25 mouse cellular contexts compared by ENCODE assay signal in the genomic region with DNA sequence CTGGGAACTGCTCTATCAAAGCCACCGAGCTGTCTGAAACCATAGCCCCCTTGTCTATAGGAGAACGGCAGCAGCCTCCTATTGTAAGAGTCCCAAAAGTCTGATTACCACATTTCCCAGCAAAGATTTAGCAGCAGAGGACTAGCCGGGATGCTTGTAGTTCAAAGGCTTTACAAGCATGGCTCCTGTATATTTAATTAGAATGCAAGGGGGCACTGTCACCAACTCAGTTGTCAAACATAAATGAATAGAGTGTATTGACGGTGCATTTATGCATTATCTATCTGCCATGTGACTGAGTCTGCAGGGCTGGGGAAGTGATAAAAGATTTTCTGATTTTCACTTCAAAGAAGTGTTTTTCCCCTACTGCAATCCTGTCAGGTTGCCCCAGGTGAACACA. TPM values are rescaled to one million over a fixed set of nuclear protein-coding genes. Genes with fewer than 3 reads are reported as not detected.
DNase-seq lines count a peak whose midpoint lies in the region; ATAC-seq and TF ChIP-seq lines count a peak whose summit lies in the region.
"Had no signal": no experiment of that assay in that cellular context is flagged by ENCODE, and none has a peak within 500 bp of the region (broad histone marks: within the 10 kb centered on the region; RNA-seq: fewer than 3 reads in every experiment).

No protein-coding gene starts in this region.

- peaks cover 11% of the 10 kb centered on the region; the same call in 1 of the 2 replicates for H3K4me1 ChIP-seq in neural tube, embryonic 14.5 days (ENCODE audit: control insufficient read depth, insufficient read depth, low read length)
- peaks cover 38% of the 10 kb centered on the region for H3K4me1 ChIP-seq in forebrain, embryonic 16.5 days (replicated peaks; ENCODE audit: control insufficient read depth, insufficient read depth, low read length)
- peaks cover 62% of the 10 kb centered on the region for H3K4me1 ChIP-seq in midbrain, embryonic 11.5 days (ENCODE audit: control insufficient read depth, insufficient read depth, low read length)
- peaks cover 2% of the 10 kb centered on the region for H3K4me1 ChIP-seq in midbrain, postnatal 0 days (ENCODE audit: insufficient read depth, low read length)
- H3K4me1 ChIP-seq: liver, embryonic 12.5 days had no signal

- peaks cover 4% of the 10 kb centered on the region; the same call in 1 of the 2 replicates for H3K36me3 ChIP-seq in neural tube, embryonic 14.5 days (ENCODE audit: control insufficient read depth, insufficient read depth, low read length)
- no peaks in the 10 kb centered on the region; the same call in 1 of the 2 replicates for H3K36me3 ChIP-seq in forebrain, embryonic 16.5 days (ENCODE audit: control insufficient read depth, insufficient read depth)
- H3K36me3 ChIP-seq in midbrain, embryonic 11.5 days (ENCODE audit: control insufficient read depth, insufficient read depth, low read length) = no peaks in the 10 kb centered on the region
- peaks cover 5% of the 10 kb centered on the region; the same call in 1 of the 2 replicates for H3K36me3 ChIP-seq in midbrain, postnatal 0 days (ENCODE audit: insufficient read depth, low read length)
- H3K36me3 ChIP-seq: embryonic facial prominence, embryonic 13.5 days; intestine, embryonic 15.5 days; limb, embryonic 13.5 days; liver, embryonic 12.5 days had no signal

- no peak for ATAC-seq in neural tube, embryonic 14.5 days (ENCODE audit: low read depth)
- ATAC-seq in forebrain, embryonic 16.5 days = no peak
- ATAC-seq in midbrain, embryonic 11.5 days (ENCODE audit: low FRiP score) = no peak
- ATAC-seq in midbrain, postnatal 0 days (ENCODE audit: low FRiP score) = no peak
- ATAC-seq: intestine, embryonic 15.5 days; liver, embryonic 12.5 days had no signal

- no peaks in the 10 kb centered on the region for H3K27me3 ChIP-seq in neural tube, embryonic 14.5 days (ENCODE audit: control insufficient read depth, insufficient read depth, low read length)
- no peaks in the 10 kb centered on the region for H3K27me3 ChIP-seq in forebrain, embryonic 16.5 days (replicated peaks; ENCODE audit: control insufficient read depth, insufficient read depth, low read length)
- H3K27me3 ChIP-seq in midbrain, embryonic 11.5 days (ENCODE audit: control insufficient read depth, insufficient read depth, low read length) = no peaks in the 10 kb centered on the region
- no peaks in the 10 kb centered on the region for H3K27me3 ChIP-seq in midbrain, postnatal 0 days (ENCODE audit: insufficient read depth, low read length)
- H3K27me3 ChIP-seq: embryonic facial prominence, embryonic 13.5 days; intestine, embryonic 15.5 days; limb, embryonic 13.5 days; liver, embryonic 12.5 days had no signal

- H3K27ac ChIP-seq in neural tube, embryonic 14.5 days (ENCODE audit: low read depth, low read length) = no peak overlapping the region
- peak overlapping the region; percentile 58 for H3K27ac ChIP-seq in forebrain, embryonic 16.5 days (ENCODE audit: low read length)
- H3K27ac ChIP-seq in midbrain, embryonic 11.5 days (ENCODE audit: low read depth, low read length) = peak overlapping the region; percentile 55; the same call in 1 of the 2 replicates
- H3K27ac ChIP-seq in midbrain, postnatal 0 days (ENCODE audit: low read depth, low read length) = peak overlapping the region; percentile 58
- H3K27ac ChIP-seq: embryonic facial prominence, embryonic 13.5 days; intestine, embryonic 15.5 days; limb, embryonic 13.5 days; liver, embryonic 12.5 days had no signal

- no peak overlapping the region for H3K4me2 ChIP-seq in neural tube, embryonic 14.5 days (ENCODE audit: low read depth, low read length)
- no peak overlapping the region for H3K4me2 ChIP-seq in forebrain, embryonic 16.5 days (ENCODE audit: low read length)
- no peak overlapping the region for H3K4me2 ChIP-seq in midbrain, embryonic 11.5 days
- H3K4me2 ChIP-seq in midbrain, postnatal 0 days (ENCODE audit: low read depth, low read length, poor library complexity, severe bottlenecking) = no peak overlapping the region
- H3K4me2 ChIP-seq: embryonic facial prominence, embryonic 13.5 days; heart, embryonic 11.5 days; intestine, embryonic 15.5 days; limb, embryonic 13.5 days; liver, embryonic 12.5 days had no signal

- H3K9ac ChIP-seq in neural tube, embryonic 14.5 days (replicated peaks; ENCODE audit: low read depth, low read length) = 0 out of 2 replicates have a peak overlapping the region, but pooled peaks have one; percentile 21
- H3K9ac ChIP-seq in forebrain, embryonic 16.5 days (replicated peaks; ENCODE audit: low read depth, low read length) = no peak overlapping the region
- H3K9ac ChIP-seq in midbrain, embryonic 11.5 days (ENCODE audit: low read length) = no peak overlapping the region
- peak overlapping the region; percentile 29; the same call in 1 of the 2 replicates for H3K9ac ChIP-seq in midbrain, postnatal 0 days (replicated peaks; ENCODE audit: low read length, poor library complexity, severe bottlenecking)
- H3K9ac ChIP-seq: embryonic facial prominence, embryonic 13.5 days; intestine, embryonic 15.5 days; limb, embryonic 13.5 days; liver, embryonic 12.5 days had no signal

- H3K9me3 ChIP-seq in neural tube, embryonic 14.5 days (ENCODE audit: control insufficient read depth, low read length) = no peaks in the 10 kb centered on the region
- H3K9me3 ChIP-seq in forebrain, embryonic 16.5 days (ENCODE audit: control insufficient read depth, low read length) = no peaks in the 10 kb centered on the region
- no peaks in the 10 kb centered on the region for H3K9me3 ChIP-seq in midbrain, embryonic 11.5 days (ENCODE audit: control insufficient read depth, low read length)
- H3K9me3 ChIP-seq in midbrain, postnatal 0 days (ENCODE audit: low read length) = no peaks in the 10 kb centered on the region
- H3K9me3 ChIP-seq: embryonic facial prominence, embryonic 13.5 days; intestine, embryonic 15.5 days; limb, embryonic 13.5 days; liver, embryonic 12.5 days had no signal

- no peak overlapping the region for H3K4me3 ChIP-seq in neural tube, embryonic 14.5 days (ENCODE audit: low read depth, low read length)
- no peak overlapping the region for H3K4me3 ChIP-seq in forebrain, embryonic 16.5 days (replicated peaks; ENCODE audit: low read length)
- no peak overlapping the region for H3K4me3 ChIP-seq in midbrain, embryonic 11.5 days (ENCODE audit: low read depth, low read length)
- H3K4me3 ChIP-seq in midbrain, postnatal 0 days (ENCODE audit: low read depth, low read length) = no peak overlapping the region
- H3K4me3 ChIP-seq: embryonic facial prominence, embryonic 13.5 days; erythroblast, embryonic 14.5 days; intestine, embryonic 15.5 days; limb, embryonic 13.5 days; liver, embryonic 12.5 days had no signal

- 18% methylated on average over 4 of the region's 4 CpGs for WGBS in neural tube, embryonic 14.5 days
- WGBS in forebrain, embryonic 16.5 days = 3% methylated on average over 4 of the region's 4 CpGs
- 42% methylated on average over 4 of the region's 4 CpGs for WGBS in midbrain, embryonic 11.5 days
- 15% methylated on average over 4 of the region's 4 CpGs for WGBS in midbrain, postnatal 0 days

- DNase-seq in neural tube, embryonic 10.5 days (ENCODE audit: extremely low spot score, low spot score) = no peak
- DNase-seq in midbrain, embryonic 11.5 days (ENCODE audit: low spot score, missing footprints) = no peak
- no peak for DNase-seq in midbrain, postnatal 0 days (ENCODE audit: low spot score)
- no peak for DNase-seq in frontal cortex, postnatal 14 days (ENCODE audit: low spot score in 2 of 2)
- DNase-seq in cerebellum, adult 11-12 months = no peak
- no peak for DNase-seq in thymus, postnatal 36 days
- DNase-seq: cerebellum, adult 18-20 months; kidney, adult 8-10 months; kidney, postnatal 10 days; lung, adult 18-20 months; lung, postnatal 10 days; right cerebral cortex, postnatal 4 days; thymus, adult 18-20 months had no signal

- TF ChIP-seq CTCF in midbrain, postnatal 0 days (IDR thresholded peaks at IDR 0.05) = no peak

RNA-seq across cellular contexts. Expression of a gene that starts 42.3 kb away (rescaled TPM):
- polyA plus RNA-seq in neural tube, embryonic 14.5 days (2014; fragmentation: Nextera tagmentation; extraction: Ambion mirVana) = 18.5 and 43.6 TPM in 2 replicates
- polyA plus RNA-seq in forebrain, embryonic 16.5 days (2015; fragmentation: Nextera tagmentation; extraction: Ambion mirVana) = 134 and 147 TPM in 2 replicates
- polyA plus RNA-seq in midbrain, embryonic 11.5 days (2014; fragmentation: Nextera tagmentation; extraction: Ambion mirVana) = 30.9 and 31.4 TPM in 2 replicates
- 55.4 and 69.2 TPM in 2 replicates for total RNA-seq in midbrain, postnatal 0 days (2014; rRNA removed)
- polyA plus RNA-seq in midbrain, postnatal 0 days (2015; fragmentation: Nextera tagmentation; extraction: Ambion mirVana) = 14.7 and 15.6 TPM in 2 replicates
- total RNA-seq: gastrocnemius, adult 8-10 months; granulocyte monocyte progenitor cell, adult 5-6 weeks; hematopoietic stem cell, adult 5-6 weeks; monocyte, adult 5-6 weeks had no signal

Comparison
In these comparisons a context has a peak if more than half of its experiments do, and no peak if none do; other contexts are left out.
1. H3K9ac ChIP-seq: peak in neural tube, embryonic 14.5 days (single experiment) and midbrain, postnatal 0 days (single experiment); none in forebrain, embryonic 16.5 days (single experiment) and midbrain, embryonic 11.5 days (single experiment).